Mouse (Mus musculus) erythroid progenitor cell, adult 5-6 weeks (primary cell): Measurements from ENCODE around the gene Mier3. TPM values are rescaled to one million over a fixed set of nuclear protein-coding genes. Genes with fewer than 3 reads are reported as not detected.

Experiments
- ATAC-seq: replicated peaks from 2 replicates; pipeline ENCODE4 v1.8.0; 2016; ENCODE audit warnings: moderate number of reproducible peaks, mild to moderate bottlenecking, moderate TSS enrichment, inconsistent platforms; ENCODE audit not compliant: poor library complexity, low FRiP score, severe bottlenecking
- total RNA-seq, 2 experiments: library from RNA; stranded (forward) in 1 of 2; stranded (reverse) in 1 of 2; fragments of 150-400 nt in 1 of 2; fragments of 186-747, 209-891 nt in 1 of 2; gene quantifications; 2 replicates each; pipeline versions ENCODE4 v1.2.3 to v1.2.4; 2015 to 2017; ENCODE audit warnings: low replicate concordance in 2 of 2

Mier3 gene
- 106 and 114 TPM in 2 replicates for total RNA-seq (2015; ENCODE audit: low replicate concordance)
- total RNA-seq (2017; ENCODE audit: low replicate concordance) = 166 and 174 TPM in 2 replicates

DNA sequence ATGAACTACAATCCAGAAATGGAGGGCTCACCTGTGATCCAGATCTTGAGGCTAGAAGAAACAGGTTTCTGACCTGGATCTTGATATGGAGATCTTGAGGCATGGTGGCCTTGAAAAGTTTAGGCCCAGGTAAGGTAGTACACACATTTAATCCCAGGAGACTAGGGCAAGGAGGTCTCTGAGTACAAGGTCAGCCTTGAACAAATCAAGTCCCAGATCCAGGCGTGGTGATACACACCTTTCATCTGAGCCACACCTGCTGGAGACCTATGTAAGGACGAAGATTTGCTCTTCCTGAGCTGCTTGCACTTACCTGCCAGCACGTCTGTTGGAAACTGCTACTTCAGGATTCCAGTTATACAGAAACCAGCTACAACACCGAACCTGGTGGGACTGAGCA is at the start of gene Mier3:
TSS of gene Mier3 (plus strand) at position 301 of the 400 bp plus-strand sequence.
- ATAC-seq = no peak

DNA sequence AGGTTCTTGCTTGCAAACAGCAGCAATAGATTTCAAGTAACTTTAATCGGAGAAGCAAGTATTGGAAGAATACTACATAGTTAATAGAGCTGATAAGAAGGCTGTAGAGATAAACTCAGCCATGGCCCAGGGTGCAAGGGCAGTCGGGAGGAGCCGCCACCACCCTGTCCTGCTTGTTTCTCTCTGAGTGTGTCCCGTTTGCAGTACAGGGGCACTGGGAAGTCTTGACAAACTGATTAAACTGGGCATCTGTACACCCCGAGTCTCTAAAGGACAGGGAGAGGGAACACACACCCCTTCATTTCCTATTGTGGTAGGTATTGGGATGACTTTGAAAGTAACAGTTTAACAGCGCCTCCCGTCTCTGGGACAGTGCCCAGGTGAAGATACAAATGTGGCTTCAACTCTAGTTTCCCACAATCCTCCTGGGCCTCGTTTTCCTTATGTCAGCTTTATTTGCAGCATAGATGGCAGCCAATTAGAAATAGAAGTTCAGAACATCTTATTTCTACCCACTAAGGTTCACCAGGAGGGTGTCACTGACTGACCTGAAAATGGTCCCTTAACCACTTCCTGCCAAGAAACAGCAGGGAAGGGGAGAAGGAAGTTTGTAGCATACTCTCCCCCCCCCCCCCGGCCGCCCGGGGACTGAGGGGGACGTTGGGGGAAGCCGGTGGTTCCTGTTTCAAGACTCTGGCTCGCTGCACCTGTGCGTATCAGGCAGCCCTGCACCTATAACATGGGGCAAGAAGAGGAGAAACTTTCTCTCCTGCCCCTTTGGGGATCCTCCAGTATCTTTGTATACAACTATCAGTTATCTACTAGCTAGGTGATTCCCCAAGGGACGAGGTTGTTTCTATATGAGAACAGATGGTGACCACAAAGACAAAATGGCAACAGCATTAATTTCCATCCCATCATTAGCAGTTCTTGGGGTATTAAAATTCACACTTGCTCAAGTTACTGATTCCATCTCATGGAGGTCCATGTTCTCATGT is 46.3 kb upstream of the Mier3 start:
- ATAC-seq = peak; percentile 74

DNA sequence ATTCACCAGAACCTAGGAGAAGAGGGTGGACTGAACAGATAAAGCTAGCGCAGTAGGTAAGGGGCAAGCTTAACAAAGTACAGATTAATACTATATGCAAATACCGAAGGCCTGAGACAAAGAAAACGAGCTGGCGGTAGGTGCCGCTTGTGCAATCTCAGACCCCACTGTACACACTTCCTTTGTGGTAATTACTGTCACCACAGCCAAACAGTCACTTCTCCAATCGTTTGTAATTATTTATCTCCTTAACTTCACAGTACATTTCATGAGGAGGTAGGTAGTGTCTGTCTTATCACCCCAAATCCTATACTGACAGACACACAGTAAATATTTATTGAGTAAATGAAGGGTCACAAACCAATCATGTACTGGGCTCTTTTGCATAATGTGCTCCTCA is 40.5 kb upstream of the Mier3 start:
- ATAC-seq = no peak

DNA sequence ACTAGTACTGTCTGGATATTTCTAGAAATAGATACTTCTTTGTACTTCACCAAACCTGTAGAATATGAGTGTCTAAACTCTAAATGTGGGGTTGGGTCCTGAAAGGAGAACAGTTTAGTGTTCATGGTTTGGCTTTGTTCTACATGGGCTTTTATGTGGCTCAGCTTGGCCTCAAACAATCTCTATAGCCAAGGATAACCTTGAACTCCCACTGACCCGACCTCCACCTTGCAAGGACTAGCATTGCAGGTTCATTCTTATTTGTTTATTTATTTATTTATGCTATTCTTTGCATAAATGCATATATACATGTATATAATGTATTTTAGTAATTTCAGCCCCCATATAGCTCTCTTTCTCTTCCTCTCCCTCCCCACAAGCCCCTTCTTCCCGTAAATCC is 37.1 kb upstream of the Mier3 start:
- ATAC-seq = no peak

DNA sequence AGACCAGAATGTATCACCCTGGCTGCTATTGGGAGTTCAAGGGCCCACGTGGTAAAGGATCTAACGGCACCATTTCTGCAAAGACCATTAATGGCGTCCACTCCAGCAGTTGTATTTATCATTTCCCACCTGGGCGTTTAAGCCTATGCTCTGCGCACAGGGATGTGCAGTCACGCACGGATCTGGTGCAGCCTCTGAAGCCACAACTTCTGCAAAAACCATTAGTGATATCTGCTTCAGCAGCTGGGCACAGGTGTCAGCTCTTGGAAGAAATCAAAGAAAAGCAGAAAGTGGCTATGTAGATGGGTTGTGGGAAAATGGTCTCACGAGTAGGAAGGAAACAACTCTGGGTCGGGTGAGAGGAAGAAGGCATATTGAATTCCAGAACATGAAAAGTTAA is 34.6 kb upstream of the Mier3 start:
- no peak for ATAC-seq

DNA sequence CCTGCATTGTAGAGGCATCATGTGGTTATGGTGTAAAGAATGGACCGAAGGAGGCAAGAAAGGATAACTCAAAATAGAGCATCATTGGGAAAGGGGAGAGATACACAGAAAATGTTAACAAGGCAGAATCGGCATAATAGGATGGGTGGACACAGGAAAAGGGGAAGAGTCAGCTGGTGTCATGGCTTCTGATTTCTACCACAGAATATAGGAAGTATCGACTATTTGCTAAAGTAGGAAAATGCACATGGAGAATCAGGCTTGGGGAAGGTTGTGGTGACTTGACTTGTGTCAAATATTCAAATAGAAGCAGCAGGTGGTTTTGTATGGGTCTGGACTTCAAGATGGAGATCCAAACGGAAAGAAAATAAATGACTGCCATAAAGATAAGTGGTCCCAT is 33.5 kb upstream of the Mier3 start:
- ATAC-seq = no peak

DNA sequence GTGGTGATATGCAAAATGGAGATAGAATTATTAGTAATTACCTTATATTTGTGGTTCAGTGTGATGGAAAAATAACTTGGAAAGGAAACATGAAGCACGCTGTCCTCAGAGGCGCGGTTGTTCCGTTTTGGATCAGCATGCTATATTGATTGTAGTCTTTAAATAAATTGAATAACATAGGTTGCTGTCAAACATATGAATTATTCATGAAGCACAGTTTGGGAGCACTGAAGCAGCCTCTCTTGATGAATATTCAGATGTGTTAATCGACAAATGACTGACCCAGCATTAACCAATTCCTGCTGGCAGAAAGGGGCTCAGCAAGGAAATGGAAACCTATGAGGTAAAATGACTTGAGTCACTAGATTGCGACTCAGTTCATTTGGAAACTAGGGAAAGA is 29.8 kb upstream of the Mier3 start:
- ATAC-seq = no peak

DNA sequence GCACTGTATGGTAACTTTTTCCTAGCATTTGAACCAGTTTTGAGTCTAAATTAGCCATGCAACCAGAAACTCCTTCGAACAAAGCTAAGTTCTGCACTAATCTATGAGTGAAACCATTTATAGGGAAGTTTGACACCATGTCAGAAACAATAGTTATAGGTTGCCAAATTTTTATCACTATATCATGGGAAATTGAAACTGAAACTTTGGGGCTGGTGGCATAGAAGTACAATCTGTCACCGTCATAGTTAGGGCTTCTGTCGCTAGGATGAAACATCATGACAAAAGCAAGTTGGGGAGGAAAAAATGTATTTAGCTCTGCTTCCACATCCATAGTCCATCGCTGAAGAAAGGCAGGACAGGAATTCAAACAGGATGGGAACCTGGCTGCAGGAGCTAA is 25.5 kb upstream of the Mier3 start:
- no peak for ATAC-seq

DNA sequence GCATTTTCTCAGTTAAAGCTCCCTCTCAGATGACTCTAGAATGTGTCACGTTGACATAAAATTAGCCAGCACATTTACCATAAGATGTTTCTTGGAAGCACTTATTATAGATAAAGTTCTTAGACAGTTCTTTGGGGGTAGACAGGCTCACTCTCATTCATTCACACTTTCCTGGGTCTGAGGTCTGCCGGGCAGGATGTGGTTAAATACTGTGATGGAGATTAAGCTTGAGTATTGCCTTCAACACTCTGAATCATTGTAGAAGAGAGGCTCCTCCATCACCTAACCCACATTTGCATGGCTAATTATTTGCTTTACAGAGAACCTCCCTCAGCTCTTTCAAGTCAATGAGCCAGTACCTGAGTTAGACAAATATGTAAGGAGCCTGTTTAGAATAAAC is 24.9 kb upstream of the Mier3 start:
- ATAC-seq = peak; percentile 9; the same call in 1 of the 2 replicates

DNA sequence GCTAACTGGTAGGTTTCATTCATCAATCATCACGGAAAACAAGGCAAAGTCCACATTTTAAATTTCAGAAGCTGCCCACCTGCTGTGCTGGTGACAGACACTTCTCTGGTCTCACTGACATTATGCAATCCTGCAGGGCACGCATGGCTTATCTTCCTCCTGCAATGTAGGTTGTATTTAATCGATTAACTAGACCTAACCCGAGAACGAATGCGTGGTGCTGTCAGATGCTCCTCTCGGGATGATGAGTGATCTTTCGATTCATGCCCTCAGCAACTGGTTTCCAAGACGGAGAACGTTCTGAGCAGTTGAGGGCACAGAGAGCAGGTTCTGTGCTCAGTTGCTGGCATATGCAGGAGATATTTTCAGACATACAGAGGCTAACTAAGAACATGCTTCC is 24.5 kb upstream of the Mier3 start:
- ATAC-seq = peak; percentile 82

DNA sequence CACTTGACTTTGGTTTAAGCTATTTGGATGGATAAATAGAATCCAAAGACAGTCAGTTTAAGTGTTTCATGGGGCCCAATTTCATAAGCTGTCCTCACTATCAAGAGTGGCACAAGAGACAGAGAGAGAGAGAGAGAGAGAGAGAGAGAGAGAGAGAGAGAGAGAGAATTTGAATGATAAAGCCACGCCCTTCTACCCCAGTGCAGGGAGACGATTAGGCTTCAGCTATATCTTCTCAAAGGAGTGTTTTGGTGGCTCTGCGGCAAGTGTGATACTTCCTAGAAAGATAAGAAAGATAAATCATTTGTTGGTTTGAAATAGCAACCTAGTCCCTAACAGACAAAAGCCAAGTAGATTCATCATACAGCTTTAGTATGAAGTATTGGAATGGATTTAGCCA is 24.0 kb upstream of the Mier3 start:
- ATAC-seq = peak; percentile 78

DNA sequence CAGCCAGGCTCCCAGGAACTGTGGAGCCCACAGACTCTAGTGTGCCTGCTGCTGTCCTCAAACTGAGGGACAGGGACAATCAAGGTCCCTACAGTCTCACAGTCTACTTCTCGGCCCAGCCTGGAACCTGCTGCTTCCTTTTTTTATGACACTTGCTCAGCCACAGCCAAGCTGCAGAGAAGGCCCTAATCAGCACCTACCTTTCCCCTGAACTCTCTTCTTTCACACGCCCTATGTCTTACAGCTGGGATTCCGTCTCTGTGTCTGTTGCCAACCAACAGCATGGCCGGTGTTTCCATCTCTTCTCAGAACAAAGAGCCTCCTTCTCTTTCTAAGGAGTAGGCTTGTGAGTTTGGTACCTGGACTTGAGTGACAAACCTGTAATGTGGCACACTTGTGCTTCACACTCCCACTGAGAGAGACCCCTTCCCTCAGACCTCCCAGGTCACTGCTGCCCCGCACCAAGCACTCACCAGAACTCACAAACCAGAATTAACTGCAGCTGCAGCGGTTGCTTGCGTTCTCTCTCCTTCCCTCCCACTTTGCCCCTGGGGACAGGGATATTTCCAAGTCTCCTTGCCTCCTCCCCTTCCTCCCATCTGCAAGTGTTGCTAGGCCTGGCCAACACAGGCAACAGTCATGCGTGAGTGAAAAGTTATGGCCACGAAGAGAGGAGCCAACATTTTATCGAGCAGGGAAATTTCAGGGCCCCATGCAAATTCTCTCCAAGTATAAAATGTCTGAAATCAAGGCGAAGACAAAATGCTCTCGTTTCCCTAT is 22.1 kb upstream of the Mier3 start:
- no peak for ATAC-seq

DNA sequence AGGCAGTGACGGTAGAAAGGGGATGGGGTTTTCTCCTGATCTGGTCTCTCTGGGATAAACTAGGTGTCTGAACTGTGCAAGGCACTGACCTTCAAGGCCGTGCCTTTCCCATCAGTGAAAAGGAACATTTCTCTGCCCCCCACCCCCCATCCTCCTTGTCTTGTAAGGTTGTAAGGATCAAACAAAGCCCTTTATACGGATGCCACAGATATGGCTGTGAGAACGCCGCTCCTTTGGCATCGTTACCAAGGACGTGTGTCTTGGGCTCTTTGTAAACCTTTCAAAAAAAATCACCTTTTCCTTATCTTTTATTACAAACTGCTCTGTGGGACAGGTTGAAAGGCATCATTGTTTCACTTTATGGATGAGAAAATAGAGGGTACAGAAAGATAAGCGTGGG is 21.3 kb upstream of the Mier3 start:
- no peak for ATAC-seq

DNA sequence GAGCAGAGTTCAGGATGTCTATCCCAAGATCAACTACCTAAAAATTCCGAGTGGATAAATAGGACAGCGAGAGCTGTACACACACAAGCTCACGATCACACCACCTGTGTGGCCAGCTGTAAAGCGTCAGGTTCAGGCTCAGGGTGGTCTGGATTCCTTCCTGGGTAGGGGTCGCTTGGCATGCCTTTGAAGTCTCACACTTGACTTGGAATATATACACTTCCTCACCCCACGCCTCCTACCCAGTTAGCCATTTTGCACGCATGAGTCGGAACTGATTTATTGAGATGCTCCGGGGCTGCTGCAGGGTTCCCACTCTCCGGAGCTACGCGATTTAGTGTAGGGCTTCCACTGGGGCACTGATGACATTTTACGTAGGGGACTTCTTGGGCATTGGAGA is 20.7 kb upstream of the Mier3 start:
- no peak for ATAC-seq

DNA sequence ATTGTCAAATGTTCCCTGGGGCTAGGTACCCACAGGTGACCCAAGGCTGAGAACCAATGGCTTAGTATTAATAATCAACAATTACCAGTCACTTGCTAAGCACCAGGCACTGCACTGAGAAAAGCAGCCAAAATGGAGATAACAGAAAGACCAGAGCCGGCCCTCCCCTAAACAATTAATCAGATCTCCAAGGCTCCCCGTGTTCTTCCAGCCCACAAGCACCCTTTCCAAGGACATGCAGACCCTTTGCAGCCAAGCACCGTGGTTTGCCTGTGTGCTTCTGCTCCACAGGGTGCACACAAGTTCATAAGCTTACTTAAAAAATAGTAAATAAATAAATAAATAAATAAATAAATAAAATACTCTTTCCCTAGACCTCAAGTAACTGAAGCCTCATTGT is 20.2 kb upstream of the Mier3 start:
- ATAC-seq = no peak

DNA sequence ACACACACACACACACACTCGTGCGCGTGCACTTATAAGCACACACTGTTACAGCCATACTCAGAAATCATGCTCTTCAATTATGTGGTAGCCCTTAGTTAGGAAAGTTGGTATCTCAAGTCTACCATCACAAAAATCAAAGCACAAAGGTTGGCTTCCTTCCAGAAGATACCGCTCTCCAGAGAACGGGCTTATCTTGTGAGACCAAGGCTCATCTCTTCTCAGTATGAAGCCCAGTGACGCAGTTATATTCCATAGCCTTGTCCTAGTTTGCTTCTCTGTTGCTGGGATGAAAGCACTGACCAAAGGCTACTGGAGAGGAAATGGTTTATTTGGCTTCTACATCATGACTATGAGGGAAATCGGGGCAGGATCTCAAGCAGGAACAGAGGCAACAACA is 12.8 kb upstream of the Mier3 start:
- ATAC-seq = no peak

DNA sequence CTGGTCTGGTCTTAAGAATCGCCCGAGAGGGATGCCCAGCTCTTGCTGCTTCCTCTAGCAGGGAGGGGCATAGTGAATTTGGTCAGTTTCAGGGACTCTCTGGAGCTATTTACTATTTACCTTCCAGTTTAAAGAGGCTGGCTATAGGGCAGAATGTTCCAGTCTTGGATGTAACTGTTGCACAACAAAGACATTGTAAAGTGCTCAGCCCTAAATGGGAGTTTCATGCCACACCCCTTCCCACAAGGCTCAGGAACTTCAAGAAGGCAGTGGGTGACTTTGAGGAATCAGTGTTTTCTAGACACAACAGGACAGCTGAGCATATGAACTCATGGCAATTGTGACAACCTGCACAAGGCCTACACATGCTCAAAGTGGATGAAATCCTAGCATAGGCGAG is 3.9 kb upstream of the Mier3 start:
- ATAC-seq = no peak

DNA sequence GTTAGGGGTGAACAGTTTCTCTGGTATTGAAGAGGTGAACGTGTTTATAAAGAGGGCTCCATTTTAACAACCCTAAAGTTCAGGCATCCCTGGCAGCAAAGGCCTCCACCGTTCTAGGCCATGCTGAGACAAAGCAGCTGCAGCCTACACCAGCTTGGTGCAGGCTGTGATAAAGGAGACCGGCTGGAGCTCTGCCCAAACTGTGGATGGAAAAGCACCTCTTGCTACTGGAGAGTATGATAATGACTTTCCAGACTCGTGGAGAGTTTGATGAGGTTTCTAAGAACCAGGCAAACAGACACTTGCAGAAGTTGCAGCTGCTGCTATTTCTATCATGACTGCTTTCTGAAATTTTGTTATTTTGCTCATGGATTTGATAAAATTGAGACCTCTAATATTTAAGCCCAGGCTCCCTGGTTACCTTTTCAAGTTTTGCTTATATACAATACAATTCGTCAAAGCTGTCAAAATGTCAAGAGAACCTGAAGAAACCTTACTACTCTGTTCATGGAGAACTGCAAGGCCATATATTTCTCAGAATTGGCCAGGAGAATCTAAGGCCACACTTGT is 3.4 kb downstream of the Mier3 start:
- ATAC-seq = peak; percentile 68

DNA sequence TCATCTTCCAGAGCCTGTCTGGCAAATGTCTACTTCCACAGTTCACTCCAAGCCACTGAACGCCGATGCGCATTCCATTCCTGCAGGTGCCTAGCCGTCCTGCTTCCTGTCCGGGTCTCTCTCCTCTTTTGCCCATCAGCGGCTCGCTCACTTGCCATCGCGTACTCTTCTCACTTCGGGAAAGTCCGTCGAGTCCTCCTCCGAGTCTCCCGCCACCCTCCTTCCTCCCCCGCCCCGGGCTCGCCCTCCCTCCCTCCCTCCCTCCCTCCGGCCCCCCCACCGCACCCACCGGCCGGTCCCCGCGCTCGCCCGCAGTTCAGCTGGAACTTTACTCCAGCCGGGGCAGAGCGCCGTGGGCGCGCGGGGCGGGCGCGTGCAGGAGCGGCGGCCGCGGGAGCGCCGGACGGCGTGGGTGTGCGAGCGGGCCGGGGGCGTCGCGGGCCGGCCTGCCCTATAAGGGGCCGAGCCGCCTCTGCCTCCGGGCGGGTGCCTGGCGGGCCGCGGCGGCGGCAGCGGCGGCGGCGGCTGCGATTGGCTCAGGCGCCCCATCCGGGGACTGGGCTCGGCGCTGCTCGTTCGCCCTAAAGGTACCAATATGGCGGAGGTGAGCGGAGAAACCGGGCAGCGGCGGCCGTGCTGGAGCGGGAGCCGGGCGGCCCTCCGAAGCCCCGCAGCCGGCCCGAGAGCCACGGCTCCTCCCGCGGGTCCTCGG is 5.1 kb downstream of the Mier3 start:
- ATAC-seq = peak; percentile 49
